Mouse (Mus musculus) olfactory bulb, adult 2 months (tissue): Measurements from ENCODE around the gene Adam8.

Source experiments
- CTCF ChIP-seq: fragments of 200-500 bp; IDR thresholded peaks from 2 replicates; pipeline ENCODE4 v1.5.1; 2012; ENCODE audit warnings: low read depth, mild to moderate bottlenecking, low read length, moderate library complexity; ENCODE audit not compliant: insufficient read depth
- POLR2A ChIP-seq: fragments of 200-500 bp; IDR thresholded peaks from 2 replicates; pipeline ENCODE4 v1.6.1; 2012; ENCODE audit warnings: mild to moderate bottlenecking, low read depth, low read length, moderate library complexity; ENCODE audit not compliant: insufficient read depth

DNA sequence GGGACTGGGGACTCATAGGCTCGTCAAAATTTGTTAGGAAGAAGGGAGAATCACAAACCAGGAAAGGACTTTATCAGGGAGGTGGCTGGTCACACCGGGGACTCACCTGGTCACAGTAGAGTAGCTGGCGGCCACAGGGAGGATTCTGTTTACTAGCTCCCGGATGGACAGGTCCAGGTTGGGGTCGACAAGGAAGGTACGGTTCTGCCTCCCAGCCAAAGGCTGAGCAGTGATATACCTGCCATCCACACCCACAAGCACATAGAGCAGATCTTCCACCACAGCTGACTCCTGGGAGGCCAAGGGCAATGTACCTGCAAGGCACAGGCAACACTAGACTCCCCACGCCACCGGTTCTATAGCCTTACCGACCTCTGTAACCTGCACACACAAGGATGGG lies 15.4 kb upstream of the Adam8 start:
- no peak for TF ChIP-seq CTCF
- no peak for TF ChIP-seq POLR2A
